Mouse (Mus musculus) C2C12 (cell line): ENCODE data around the gene Gjc2.

Experiments
- CTCF ChIP-seq: IDR thresholded peaks from one replicate; pipeline ENCODE4 v1.5.1; 2011; ENCODE audit not compliant: control insufficient read depth, insufficient read depth, insufficient read length
- FOSL1 ChIP-seq: IDR thresholded peaks from one replicate; pipeline ENCODE4 v1.8.0; 2011; ENCODE audit warnings: mild to moderate bottlenecking, low read length; ENCODE audit not compliant: poor library complexity, insufficient read depth, severe bottlenecking

DNA sequence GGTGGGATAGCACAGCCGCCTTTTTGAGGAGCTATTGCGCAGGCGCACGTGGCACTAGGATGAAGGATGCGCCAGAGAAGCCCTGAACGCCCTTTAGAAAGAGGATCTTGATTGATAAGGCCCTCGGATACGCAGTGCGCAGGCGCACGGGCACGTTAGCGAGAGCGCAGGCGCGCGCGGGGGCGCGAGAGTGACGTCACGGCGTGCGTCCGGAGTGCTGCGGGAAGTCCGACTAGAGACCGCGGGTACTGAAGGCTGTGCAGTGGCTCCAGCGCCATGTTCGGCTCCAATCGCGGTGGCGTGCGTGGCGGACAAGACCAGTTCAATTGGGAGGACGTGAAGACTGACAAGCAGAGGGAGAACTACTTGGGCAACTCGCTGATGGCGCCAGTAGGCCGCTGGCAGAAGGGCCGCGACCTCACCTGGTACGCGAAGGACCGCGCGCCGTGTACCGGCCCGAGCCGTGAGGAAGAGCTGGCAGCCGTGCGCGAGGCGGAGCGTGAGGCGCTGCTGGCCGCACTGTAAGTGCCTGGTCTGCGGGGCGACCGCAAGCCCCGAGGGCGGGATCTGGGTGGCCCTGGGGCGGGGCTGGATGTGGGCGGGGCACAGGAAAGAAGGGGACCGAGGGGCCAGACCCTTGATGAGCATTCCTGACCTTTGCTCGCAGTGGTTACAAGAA, 25.3 kb upstream of the Gjc2 start, which contains the start of gene 2310033P09Rik:
- TF ChIP-seq CTCF (no peak), FOSL1 (no peak)
